Mouse (Mus musculus): ENCODE measurements around the gene Glg1. TPM values are rescaled to one million over a fixed set of nuclear protein-coding genes. Genes with fewer than 3 reads are reported as not detected.
"Not testable (repeated sequence)": the region's sequence is repeated elsewhere in the genome, so short reads cannot be mapped to it uniquely, and the experiment has no call there.

The Glg1 gene
- polyA plus RNA-seq, 1 experiment from 2014 or later: 97.1 TPM

GRCm38 (mm10) chr8:111188594-111189211, 70.3 kb downstream of the Glg1 start:
- ATAC-seq (ENCODE audit: low FRiP score, low read depth): no peak
- 64% methylated on average over 6 of the region's 6 CpGs for WGBS
- H3K27me3 ChIP-seq (replicated peaks): no peaks in the 10 kb centered on the region
- H3K9ac ChIP-seq: no peak overlapping the region
- no peak overlapping the region for H3K27ac ChIP-seq
- no peaks in the 10 kb centered on the region for H3K9me3 ChIP-seq
- H3K36me3 ChIP-seq: peaks cover 38% of the 10 kb centered on the region
- H3K4me3 ChIP-seq: no peak overlapping the region
- no peaks in the 10 kb centered on the region for H3K4me1 ChIP-seq
- H3K4me2 ChIP-seq (replicated peaks): no peak overlapping the region

GRCm38 (mm10) chr8:111187470-111187869, 71.5 kb downstream of the Glg1 start:
- H3K27ac ChIP-seq: no peak overlapping the region
- 95% methylated on average over 7 of the region's 7 CpGs for WGBS
- no peak for ATAC-seq (ENCODE audit: low FRiP score, low read depth)

GRCm38 (mm10) chr8:111185472-111185947, 73.5 kb downstream of the Glg1 start:
- Histone ChIP-seq H3K9ac (no peak overlapping the region), H3K36me3 (peaks cover 43% of the 10 kb centered on the region), H3K4me3 (no peak overlapping the region), H3K9me3 (no peaks in the 10 kb centered on the region), H3K4me1 (no peaks in the 10 kb centered on the region), H3K4me2 (replicated peaks) (no peak overlapping the region), H3K27ac (no peak overlapping the region), H3K27me3 (replicated peaks) (no peaks in the 10 kb centered on the region)
- no peak for ATAC-seq (ENCODE audit: low FRiP score, low read depth)
- WGBS: 76% methylated on average over 4 of the region's 4 CpGs

More at GRCm38 (mm10) chr8:111187470-111187869, 71.5 kb downstream of the Glg1 start:
- Histone ChIP-seq H3K27me3 (replicated peaks) (no peaks in the 10 kb centered on the region), H3K36me3 (peaks cover 40% of the 10 kb centered on the region), H3K4me3 (no peak overlapping the region), H3K9me3 (no peaks in the 10 kb centered on the region), H3K4me2 (replicated peaks) (no peak overlapping the region), H3K9ac (no peak overlapping the region), H3K4me1 (no peaks in the 10 kb centered on the region)

DNA sequence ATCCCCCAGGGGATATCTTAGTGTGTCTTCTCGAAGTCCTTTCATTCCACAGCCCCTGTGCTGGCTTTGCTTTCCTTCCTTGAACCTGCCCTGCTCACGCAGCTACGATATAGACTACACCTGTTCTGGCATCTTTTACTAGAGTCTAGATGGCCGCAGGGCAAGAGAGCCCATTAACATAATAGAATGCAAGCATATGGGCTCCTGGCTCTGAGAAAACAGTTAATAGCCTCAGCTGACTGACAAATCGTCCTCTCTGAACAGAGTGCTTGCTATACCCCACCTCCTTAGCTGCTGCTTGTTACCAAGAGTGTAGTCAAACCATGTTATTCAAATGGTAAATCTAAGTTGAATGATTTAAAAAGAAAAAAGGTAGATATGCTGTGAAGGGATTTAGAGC, 87.4 kb downstream of the Glg1 start:
- H3K27ac ChIP-seq: no peak overlapping the region
- no peaks in the 10 kb centered on the region for H3K9me3 ChIP-seq
- H3K4me3 ChIP-seq: no peak overlapping the region
- no peaks in the 10 kb centered on the region for H3K4me1 ChIP-seq
- H3K36me3 ChIP-seq: peaks cover 84% of the 10 kb centered on the region
- 79% methylated on average over 5 of the region's 5 CpGs for WGBS
- H3K9ac ChIP-seq: no peak overlapping the region
- no peaks in the 10 kb centered on the region for H3K27me3 ChIP-seq (replicated peaks)
- no peak overlapping the region for H3K4me2 ChIP-seq (replicated peaks)
- ATAC-seq (ENCODE audit: low FRiP score, low read depth): no peak

DNA sequence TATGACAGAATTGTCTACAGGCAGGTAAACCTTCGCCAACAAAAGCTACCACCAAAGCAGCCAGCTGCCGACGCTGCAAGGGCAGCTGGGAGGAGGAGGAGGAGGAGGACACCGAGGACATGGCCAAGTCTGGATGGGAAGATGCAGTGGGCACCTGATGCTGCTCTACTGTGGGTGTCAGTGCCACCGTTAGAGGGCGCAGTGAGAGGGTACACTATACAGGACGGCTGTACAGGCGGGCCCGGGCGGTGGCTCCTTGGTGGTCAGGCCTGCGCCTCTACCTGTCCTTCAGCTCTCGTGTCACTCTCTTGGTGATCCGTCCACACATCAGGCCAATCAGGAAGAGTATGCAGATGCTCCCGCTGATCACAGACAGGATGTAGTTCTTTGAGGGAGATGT, 101.4 kb downstream of the Glg1 start:
- H3K36me3 ChIP-seq: peaks cover 90% of the 10 kb centered on the region
- no peak for ATAC-seq (ENCODE audit: low FRiP score, low read depth)
- no peak overlapping the region for H3K4me3 ChIP-seq
- no peak overlapping the region for H3K4me2 ChIP-seq (replicated peaks)
- no peaks in the 10 kb centered on the region for H3K9me3 ChIP-seq
- no peak overlapping the region for H3K9ac ChIP-seq
- 52% methylated on average over 14 of the region's 14 CpGs for WGBS
- H3K27me3 ChIP-seq (replicated peaks): no peaks in the 10 kb centered on the region
- no peak overlapping the region for H3K27ac ChIP-seq
- no peaks in the 10 kb centered on the region for H3K4me1 ChIP-seq

GRCm38 (mm10) chr8:111155721-111156436, 103.1 kb downstream of the Glg1 start:
- no peak overlapping the region for H3K4me2 ChIP-seq (replicated peaks)
- no peak overlapping the region for H3K27ac ChIP-seq
- no peaks in the 10 kb centered on the region for H3K9me3 ChIP-seq
- H3K4me3 ChIP-seq: no peak overlapping the region
- ATAC-seq (ENCODE audit: low FRiP score, low read depth): no peak
- WGBS: 93% methylated on average over 8 of the region's 8 CpGs
- peaks cover 79% of the 10 kb centered on the region for H3K36me3 ChIP-seq
- H3K27me3 ChIP-seq (replicated peaks): no peaks in the 10 kb centered on the region
- H3K4me1 ChIP-seq: no peaks in the 10 kb centered on the region
- H3K9ac ChIP-seq: no peak overlapping the region

- H3K36me3 ChIP-seq; H3K27me3 ChIP-seq (replicated peaks); H3K9me3 ChIP-seq; H3K27ac ChIP-seq: not testable (repeated sequence)
- peak; percentile 93 for ATAC-seq (ENCODE audit: low FRiP score, low read depth)
- Histone ChIP-seq H3K4me2 (replicated peaks) (peak overlapping the region; percentile 85), H3K9ac (peak overlapping the region; percentile 65), H3K4me1 (peaks cover 10% of the 10 kb centered on the region; the same call in 1 of the 2 replicates), H3K4me3 (peak overlapping the region; percentile 65)
- under 1% methylated on average over 72 of the region's 74 CpGs for WGBS
Measured at GRCm38 (mm10) chr8:111145460-111146012, 113.5 kb downstream of the Glg1 start.

DNA sequence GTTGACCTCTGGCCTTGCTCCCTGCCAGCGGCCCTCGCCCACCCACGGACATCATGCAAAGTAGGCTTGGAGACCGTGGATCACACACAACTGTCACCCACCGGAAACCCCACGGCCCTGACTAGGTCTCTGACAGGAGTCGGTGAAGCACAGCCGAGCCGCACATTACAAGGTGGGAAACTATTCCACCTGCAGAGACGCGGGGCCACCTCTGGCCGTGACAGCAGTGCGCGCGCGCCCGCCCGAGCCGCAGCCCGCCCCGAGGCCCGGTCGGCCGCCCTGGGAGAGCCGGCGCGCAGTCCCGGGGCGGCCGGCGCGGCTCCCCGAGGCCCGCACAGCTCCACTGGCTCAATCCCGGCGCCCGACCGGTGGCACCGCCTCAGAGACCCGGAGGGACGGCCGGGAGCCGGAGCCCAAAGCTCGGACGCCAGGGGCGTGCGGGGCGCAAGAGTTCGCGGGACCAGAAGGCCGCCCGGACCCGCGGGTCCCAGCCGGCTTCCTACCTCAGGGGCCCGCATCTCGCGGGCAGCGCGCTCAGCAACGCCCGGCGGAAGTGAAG, 114.0 kb downstream of the Glg1 start:
- peaks cover 10% of the 10 kb centered on the region; the same call in 1 of the 2 replicates for H3K4me1 ChIP-seq
- peak overlapping the region; percentile 85 for H3K4me2 ChIP-seq (replicated peaks)
- peak overlapping the region; percentile 65 for H3K9ac ChIP-seq
- H3K36me3 ChIP-seq; H3K27ac ChIP-seq; H3K9me3 ChIP-seq; H3K27me3 ChIP-seq (replicated peaks): not testable (repeated sequence)
- H3K4me3 ChIP-seq: peak overlapping the region; percentile 65
- peak; percentile 81 for ATAC-seq (ENCODE audit: low FRiP score, low read depth)
- under 1% methylated on average over 63 of the region's 63 CpGs for WGBS

- no peak overlapping the region for H3K9ac ChIP-seq
- ATAC-seq (ENCODE audit: low FRiP score, low read depth): no peak
- H3K4me1 ChIP-seq: peaks cover 10% of the 10 kb centered on the region; the same call in 1 of the 2 replicates
Measured at GRCm38 (mm10) chr8:111142521-111142920, 116.5 kb downstream of the Glg1 start.

DNA sequence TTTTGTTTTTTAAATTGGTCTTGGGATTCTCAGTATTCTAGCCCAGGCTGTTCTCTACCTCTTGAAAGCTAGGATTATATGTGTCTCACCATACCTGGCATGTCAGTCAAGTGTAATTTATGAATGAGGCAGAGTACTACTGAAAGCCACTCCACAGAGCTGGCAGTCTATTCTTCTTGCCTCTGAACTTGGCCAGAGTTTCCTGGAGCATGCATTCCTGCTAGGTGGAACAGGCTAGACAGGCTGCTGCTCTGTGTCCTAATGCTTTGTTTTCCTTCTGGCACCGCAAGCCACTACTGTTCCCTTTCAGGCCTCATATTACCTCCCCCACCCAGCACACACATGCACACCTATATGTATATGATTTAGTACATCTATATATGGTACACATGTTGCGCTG, 128.3 kb downstream of the Glg1 start:
- ATAC-seq (ENCODE audit: low FRiP score, low read depth): no peak
- Histone ChIP-seq H3K4me3 (no peak overlapping the region), H3K4me1 (no peaks in the 10 kb centered on the region), H3K36me3 (peaks cover 59% of the 10 kb centered on the region), H3K9me3 (no peaks in the 10 kb centered on the region), H3K4me2 (replicated peaks) (no peak overlapping the region), H3K27me3 (replicated peaks) (no peaks in the 10 kb centered on the region), H3K27ac (no peak overlapping the region), H3K9ac (no peak overlapping the region)
- WGBS: 90% methylated on average over 2 of the region's 2 CpGs

More at GRCm38 (mm10) chr8:111142521-111142920, 116.5 kb downstream of the Glg1 start:
- Histone ChIP-seq H3K9me3 (no peaks in the 10 kb centered on the region), H3K36me3 (peaks cover 10% of the 10 kb centered on the region), H3K27me3 (replicated peaks) (no peaks in the 10 kb centered on the region), H3K4me3 (no peak overlapping the region), H3K4me2 (replicated peaks) (no peak overlapping the region), H3K27ac (no peak overlapping the region)

GRCm38 (mm10) chr8:111119481-111119880, 139.5 kb downstream of the Glg1 start:
- Histone ChIP-seq H3K36me3 (peaks cover 82% of the 10 kb centered on the region), H3K4me2 (replicated peaks) (no peak overlapping the region), H3K9ac (no peak overlapping the region), H3K27ac (no peak overlapping the region), H3K4me1 (no peaks in the 10 kb centered on the region), H3K27me3 (replicated peaks) (no peaks in the 10 kb centered on the region), H3K4me3 (no peak overlapping the region), H3K9me3 (no peaks in the 10 kb centered on the region)
- ATAC-seq (ENCODE audit: low FRiP score, low read depth): no peak
- 96% methylated on average over 3 of the region's 3 CpGs for whole genome bisulfite sequencing

- no peak overlapping the region for H3K4me2 ChIP-seq (replicated peaks)
Measured at GRCm38 (mm10) chr8:111114891-111115290, 144.1 kb downstream of the Glg1 start.

More at GRCm38 (mm10) chr8:111114891-111115290, 144.1 kb downstream of the Glg1 start:
- no peaks in the 10 kb centered on the region for H3K4me1 ChIP-seq
- H3K4me3 ChIP-seq: no peak overlapping the region
- H3K27me3 ChIP-seq (replicated peaks): no peaks in the 10 kb centered on the region
- H3K36me3 ChIP-seq: peaks cover 59% of the 10 kb centered on the region
- 94% methylated on average over 5 of the region's 5 CpGs for WGBS
- no peak overlapping the region for H3K27ac ChIP-seq
- ATAC-seq (ENCODE audit: low FRiP score, low read depth): no peak
- H3K9ac ChIP-seq: no peak overlapping the region
- no peaks in the 10 kb centered on the region for H3K9me3 ChIP-seq
